Mouse (Mus musculus): ENCODE results near the gene Gm12800. TPM values are rescaled to one million over a fixed set of nuclear protein-coding genes. Genes with fewer than 3 reads are reported as not detected.
"Not testable (repeated sequence)": the region's sequence is repeated elsewhere in the genome, so short reads cannot be mapped to it uniquely, and the experiment has no call there.

Gene Gm12800
- not detected in 2 replicates for total RNA-seq (2017)

DNA sequence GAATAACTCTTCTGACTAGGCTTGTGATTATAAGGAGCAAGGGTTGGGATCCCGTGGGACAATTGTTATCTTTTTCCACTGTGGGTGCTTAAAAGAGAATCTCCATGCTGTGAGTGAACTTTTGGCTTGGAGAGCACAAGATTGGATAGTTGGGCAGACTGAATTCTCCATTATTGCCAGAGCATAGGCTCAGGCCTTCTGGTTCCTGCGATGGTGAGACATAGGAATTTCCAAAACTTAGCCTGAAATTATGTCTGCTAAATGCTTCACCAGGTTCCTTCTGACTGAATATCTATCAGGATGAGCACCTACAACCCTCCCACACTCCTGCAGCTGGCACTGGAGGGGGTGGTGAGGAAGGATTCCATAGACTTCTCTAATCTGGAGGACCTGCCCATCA lies at the start of gene Gm12800:
TSS of gene Gm12800 (plus strand) at position 301 of the 400 bp plus-strand sequence.
- ATAC-seq (replicated peaks; ENCODE audit: low read depth, poor library complexity, severe bottlenecking) = not testable (repeated sequence)

GRCm38 (mm10) chr4:101860873-101861272 lies 48.0 kb upstream of the Gm12800 start:
- ATAC-seq (replicated peaks; ENCODE audit: low read depth, poor library complexity, severe bottlenecking) = peak; percentile 32; the same call in 1 of the 2 replicates

DNA sequence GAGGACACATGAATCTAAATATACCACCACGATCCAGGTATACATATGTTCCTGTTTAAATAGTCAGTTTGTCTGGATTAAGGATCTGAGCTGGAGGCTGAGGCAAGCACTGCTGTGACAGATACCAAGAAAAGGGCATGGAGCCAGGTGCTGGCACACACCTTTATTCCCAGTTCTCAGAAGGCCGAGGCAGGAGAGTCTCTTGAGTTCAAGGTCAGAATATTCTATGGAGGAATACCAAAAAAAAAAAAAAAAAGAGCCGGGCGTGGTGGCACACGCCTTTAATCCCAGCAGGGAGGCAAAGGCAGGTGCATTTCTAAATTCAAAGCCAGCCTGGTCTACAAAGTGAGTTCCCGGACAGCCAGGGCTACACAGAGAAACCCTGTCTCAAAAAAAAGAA lies 46.6 kb upstream of the Gm12800 start:
- ATAC-seq (replicated peaks; ENCODE audit: low read depth, poor library complexity, severe bottlenecking) = no peak

- ATAC-seq (replicated peaks; ENCODE audit: low read depth, poor library complexity, severe bottlenecking) = not testable (repeated sequence)
These were observed 36.9 kb upstream of the Gm12800 start for GRCm38 (mm10) chr4:101872031-101872430.

DNA sequence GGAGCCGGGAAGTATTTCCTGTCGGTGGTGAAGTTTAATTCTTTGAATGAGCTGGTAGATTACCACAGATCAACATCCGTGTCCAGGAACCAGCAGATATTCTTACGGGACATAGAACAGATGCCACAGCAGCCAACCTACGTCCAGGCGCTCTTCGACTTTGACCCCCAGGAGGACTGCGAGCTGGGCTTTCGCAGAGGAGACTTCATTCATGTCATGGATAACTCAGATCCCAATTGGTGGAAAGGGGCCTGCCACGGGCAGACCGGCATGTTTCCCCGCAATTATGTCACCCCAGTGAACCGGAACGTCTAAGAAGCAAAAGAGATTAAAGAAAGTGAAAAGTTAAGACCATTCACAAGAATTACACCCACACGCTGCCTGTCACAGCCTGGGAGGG lies 33.2 kb upstream of the Gm12800 start:
- ATAC-seq (replicated peaks; ENCODE audit: low read depth, poor library complexity, severe bottlenecking) = not testable (repeated sequence)

DNA sequence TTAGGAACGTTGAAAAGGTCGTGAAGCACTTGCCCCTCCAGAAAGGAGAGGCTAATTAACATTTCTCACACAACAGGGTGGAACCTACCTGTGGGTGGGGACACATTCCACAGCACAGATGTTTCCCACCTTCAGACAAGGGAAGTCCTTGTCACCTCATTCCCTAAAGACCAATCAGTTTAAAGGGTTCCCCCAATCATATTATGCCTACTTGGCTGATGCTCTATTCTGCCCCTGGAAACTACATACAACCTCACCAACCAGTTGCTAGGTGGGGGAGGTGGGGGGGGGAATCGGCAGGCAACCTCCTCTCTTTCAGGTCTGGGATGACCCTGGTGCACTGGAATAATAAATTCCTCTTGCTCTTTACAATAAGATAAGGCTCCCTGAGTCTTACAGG lies 25.3 kb upstream of the Gm12800 start:
- ATAC-seq (replicated peaks; ENCODE audit: low read depth, poor library complexity, severe bottlenecking) = no peak

DNA sequence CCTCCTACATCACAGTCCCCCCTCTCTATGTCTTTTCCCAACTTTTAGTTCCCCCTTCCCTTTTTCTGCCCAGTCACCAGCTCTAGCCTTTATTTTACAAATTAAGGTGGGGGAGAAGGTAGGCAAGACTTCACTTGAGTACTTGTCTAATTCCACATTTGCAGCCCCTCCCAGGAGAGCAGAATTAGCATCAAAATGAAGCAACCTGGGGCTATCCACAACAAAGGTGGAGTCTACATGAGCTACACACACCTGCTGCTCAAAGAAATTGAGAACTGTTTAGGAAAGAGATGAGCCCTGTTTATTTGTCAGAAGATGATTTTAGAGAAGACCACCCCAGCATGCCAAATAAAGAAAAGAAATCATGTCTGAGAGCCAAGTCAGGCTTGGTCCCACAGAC lies 19.5 kb upstream of the Gm12800 start:
- ATAC-seq (replicated peaks; ENCODE audit: low read depth, poor library complexity, severe bottlenecking) = no peak

GRCm38 (mm10) chr4:101893656-101894420 lies 15.1 kb upstream of the Gm12800 start, which contains the start of gene C130073F10Rik:
Gene C130073F10Rik, minus strand, starts transcription at chr4:101893789.
- ATAC-seq (replicated peaks; ENCODE audit: low read depth, poor library complexity, severe bottlenecking) = no peak

GRCm38 (mm10) chr4:101940107-101940506 lies 31.2 kb downstream of the Gm12800 start, which contains the start of gene Gm12794:
Gene Gm12794, plus strand, starts transcription at chr4:101940407.
- ATAC-seq (replicated peaks; ENCODE audit: low read depth, poor library complexity, severe bottlenecking) = not testable (repeated sequence)

Other genes starting within 250 kb of the Gm12800 start
- 0.32 TPM in 1 of 2 replicates, not detected in the other for gene Lepr, start 191.7 kb upstream of the Gm12800 start, total RNA-seq (2017)
- not detected in 2 replicates for gene B020004J07Rik, start 65.1 kb upstream of the Gm12800 start, total RNA-seq (2017)
- gene C130073F10Rik, start 15.3 kb upstream of the Gm12800 start, total RNA-seq (2017) = not detected in 2 replicates
- not detected in 2 replicates for gene Gm12794, start 31.3 kb downstream of the Gm12800 start, total RNA-seq (2017)
- not detected in 2 replicates for gene Gm12790, start 71.9 kb downstream of the Gm12800 start, total RNA-seq (2017)
- gene Gm12789, start 77.5 kb downstream of the Gm12800 start, total RNA-seq (2017) = not detected in 2 replicates
- gene Pde4b, start 178.4 kb downstream of the Gm12800 start, total RNA-seq (2017) = 68.7 and 85.2 TPM in 2 replicates